Comparison of ENCODE assay signal across 20 mouse cellular contexts in genomic region chr1:39376726-39377240, GRCm38 (mm10). TPM values are rescaled to one million over a fixed set of nuclear protein-coding genes. Genes with fewer than 3 reads are reported as not detected.
A peak's percentile ranks its signal among the peaks of the same experiment; 100 is the strongest.
DNase-seq lines count a peak whose midpoint lies in the region; ATAC-seq and TF ChIP-seq lines count a peak whose summit lies in the region.
"Had no signal": no experiment of that assay in that cellular context is flagged by ENCODE, and none has a peak within 500 bp of the region (broad histone marks: within the 10 kb centered on the region; RNA-seq: fewer than 3 reads in every experiment).

No protein-coding gene starts in this region.

- H3K4me1 ChIP-seq in hindbrain, embryonic 16.5 days (ENCODE audit: control insufficient read depth, insufficient read depth, low read depth, low read length) = no peaks in the 10 kb centered on the region
- H3K4me1 ChIP-seq in hindbrain, embryonic 13.5 days (replicated peaks) = no peaks in the 10 kb centered on the region
- H3K4me1 ChIP-seq in MEL (ENCODE audit: control insufficient read depth in 1 of 2, insufficient read depth in 2 of 2, low read length in 2 of 2) = peaks cover 0 to 6% of the 10 kb centered on the region in 2 experiments; a peak in 2 of 4 replicates
- H3K4me1 ChIP-seq: embryonic facial prominence, embryonic 12.5 days; forebrain, embryonic 13.5 days had no signal

- no peak overlapping the region for H3K4me2 ChIP-seq in hindbrain, embryonic 16.5 days (ENCODE audit: low read length)
- H3K4me2 ChIP-seq in hindbrain, embryonic 13.5 days = no peak overlapping the region
- H3K4me2 ChIP-seq: embryonic facial prominence, embryonic 12.5 days; forebrain, embryonic 13.5 days; heart, embryonic 11.5 days had no signal

- H3K9me3 ChIP-seq in hindbrain, embryonic 16.5 days (ENCODE audit: control insufficient read depth, low read length) = no peaks in the 10 kb centered on the region
- no peaks in the 10 kb centered on the region for H3K9me3 ChIP-seq in hindbrain, embryonic 13.5 days
- no peaks in the 10 kb centered on the region for H3K9me3 ChIP-seq in MEL (replicated peaks; ENCODE audit: insufficient read depth, low read length)
- H3K9me3 ChIP-seq: embryonic facial prominence, embryonic 12.5 days; forebrain, embryonic 13.5 days had no signal

- TF ChIP-seq CTCF in MEL (IDR thresholded peaks at IDR 0.05 in 2 of 3, conservative IDR thresholded peaks at IDR 0.05 in 1 of 3; ENCODE audit: control insufficient read depth in 1 of 3, insufficient read depth in 1 of 3, low read depth in 2 of 3, low read length in 3 of 3, poor library complexity in 1 of 3, severe bottlenecking in 1 of 3) = no peak

- H3K79me2 ChIP-seq in MEL (ENCODE audit: control insufficient read depth, insufficient read depth, low read length, poor library complexity) = no peaks in the 10 kb centered on the region

- 89% methylated on average over 9 of the region's 9 CpGs for WGBS in hindbrain, embryonic 16.5 days
- WGBS in hindbrain, embryonic 13.5 days = 93% methylated on average over 9 of the region's 9 CpGs

- TF ChIP-seq RAD21 in MEL (IDR thresholded peaks at IDR 0.05; ENCODE audit: low read depth, low read length) = no peak

- TF ChIP-seq POLR2A in MEL (IDR thresholded peaks at IDR 0.05; ENCODE audit: control insufficient read depth in 1 of 2, insufficient read depth in 1 of 2, low read depth in 1 of 2, low read length in 2 of 2, poor library complexity in 1 of 2) = no peak

- no peak overlapping the region for H3K9ac ChIP-seq in hindbrain, embryonic 16.5 days (ENCODE audit: low read depth, low read length)
- H3K9ac ChIP-seq in hindbrain, embryonic 13.5 days = no peak overlapping the region
- H3K9ac ChIP-seq in MEL (ENCODE audit: control insufficient read depth, low read depth, low read length, poor library complexity, severe bottlenecking) = no peak overlapping the region
- H3K9ac ChIP-seq: embryonic facial prominence, embryonic 12.5 days; forebrain, embryonic 13.5 days; liver, postnatal 0 days had no signal

- H3K27ac ChIP-seq in hindbrain, embryonic 16.5 days (ENCODE audit: low read depth, low read length) = no peak overlapping the region
- H3K27ac ChIP-seq in hindbrain, embryonic 13.5 days = no peak overlapping the region
- no peak overlapping the region for H3K27ac ChIP-seq in MEL (ENCODE audit: control insufficient read depth, low read depth, low read length)
- H3K27ac ChIP-seq: embryonic facial prominence, embryonic 12.5 days; forebrain, embryonic 13.5 days; gastrocnemius, adult 2 months; macrophage had no signal

- H3K27me3 ChIP-seq in hindbrain, embryonic 16.5 days (replicated peaks; ENCODE audit: control insufficient read depth, insufficient read depth, low read length) = no peaks in the 10 kb centered on the region
- no peaks in the 10 kb centered on the region for H3K27me3 ChIP-seq in hindbrain, embryonic 13.5 days
- H3K27me3 ChIP-seq in MEL (ENCODE audit: control insufficient read depth in 1 of 2, insufficient read depth in 2 of 2, low read length in 2 of 2) = no peaks in the 10 kb centered on the region
- H3K27me3 ChIP-seq: embryonic facial prominence, embryonic 12.5 days; forebrain, embryonic 13.5 days had no signal

- no peak overlapping the region for H3K4me3 ChIP-seq in hindbrain, embryonic 16.5 days (ENCODE audit: low read length)
- no peak overlapping the region for H3K4me3 ChIP-seq in hindbrain, embryonic 13.5 days
- no peak overlapping the region for H3K4me3 ChIP-seq in MEL (ENCODE audit: control insufficient read depth in 1 of 2, insufficient read depth in 1 of 2, low read depth in 2 of 2, low read length in 2 of 2)
- H3K4me3 ChIP-seq: embryonic facial prominence, embryonic 12.5 days; forebrain, embryonic 13.5 days; gastrocnemius, adult 2 months had no signal

- peak; percentile 52 for DNase-seq in cerebellum, adult 11-12 months
- DNase-seq in cerebellum, adult 9-10 months = no peak
- DNase-seq in MEL (ENCODE audit: low read depth, low spot score) = no peak
- peak; percentile 71 to 81 for DNase-seq in cerebellum, postnatal 25 days
- DNase-seq in frontal cortex, postnatal 14 days (ENCODE audit: low spot score in 2 of 2) = no peak
- DNase-seq in gastrocnemius, postnatal 10 days = no peak
- DNase-seq: adrenal gland, postnatal 36 days; gastrocnemius, adult 2 months; kidney, adult 2 months; kidney, postnatal 14 days; liver, postnatal 0 days; right cerebral cortex, postnatal 14 days had no signal

- H3K36me3 ChIP-seq in hindbrain, embryonic 16.5 days (ENCODE audit: control insufficient read depth, insufficient read depth, low read length) = peaks cover 8% of the 10 kb centered on the region; the same call in 1 of the 2 replicates
- H3K36me3 ChIP-seq in hindbrain, embryonic 13.5 days = peaks cover 46% of the 10 kb centered on the region
- H3K36me3 ChIP-seq in MEL (ENCODE audit: control insufficient read depth in 1 of 2, insufficient read depth in 2 of 2, low read length in 2 of 2) = no peaks in the 10 kb centered on the region; a peak in 2 of 4 replicates

- no peak for TF ChIP-seq EP300 in MEL (IDR thresholded peaks at IDR 0.05; ENCODE audit: low read depth in 1 of 2, low read length in 2 of 2)

- ATAC-seq in hindbrain, embryonic 16.5 days = 0 out of 2 replicates have a peak, but pooled peaks have one; percentile 4
- no peak for ATAC-seq in hindbrain, embryonic 13.5 days (ENCODE audit: low FRiP score)
- ATAC-seq: forebrain, embryonic 13.5 days; inflammation-experienced regulatory T-cells, adult 6 months; liver, postnatal 0 days; midbrain, embryonic 16.5 days had no signal

TF ChIP-seq in MEL, 35 proteins besides CTCF, POLR2A, EP300 and RAD21:
- TF ChIP-seq USF1 (IDR thresholded peaks at IDR 0.05; ENCODE audit: low read depth, low read length) (no peak), POLR2AphosphoS5 (IDR thresholded peaks at IDR 0.05; ENCODE audit: borderline replicate concordance, low read depth, low read length) (0 out of 2 replicates have a peak, but pooled peaks have one; percentile 2), TCF12 (IDR thresholded peaks at IDR 0.05; ENCODE audit: low read depth, low read length) (no peak), ETS1 (IDR thresholded peaks at IDR 0.05; ENCODE audit: low read depth, low read length) (no peak)

RNA-seq across cellular contexts. Expression of gene Rpl31, which starts 9.1 kb away (rescaled TPM):
- polyA plus RNA-seq in hindbrain, embryonic 16.5 days (2015; fragmentation: Nextera tagmentation; extraction: Ambion mirVana) = 257 and 276 TPM in 2 replicates
- 394 and 397 TPM in 2 replicates for polyA plus RNA-seq in hindbrain, embryonic 13.5 days (2015; fragmentation: Nextera tagmentation; extraction: Ambion mirVana)
- total RNA-seq in MEL (2012; rRNA removed) = 2,001 and 2,111 TPM in 2 replicates
- polyA plus RNA-seq in MEL (2012; ENCODE audit: insufficient read depth in 1 of 2, insufficient read length in 2 of 2, low read depth in 1 of 2, low replicate concordance in 2 of 2, missing spikeins in 1 of 2) = 100 to 1,000 TPM in 1 of 2 experiments, not detected in 1; 848 TPM
- 100 to 1,000 TPM; 882 to 915 TPM for total RNA-seq in gastrocnemius, postnatal 10 days (2021)

Comparison
In these comparisons a context has a peak if more than half of its experiments do, and no peak if none do; other contexts are left out.
1. DNase-seq: peak in cerebellum, adult 11-12 months (single experiment) and cerebellum, postnatal 25 days (2 of 2); none in cerebellum, adult 9-10 months (single experiment), MEL (single experiment), frontal cortex, postnatal 14 days (0 of 2) and gastrocnemius, postnatal 10 days (single experiment).